Mouse (Mus musculus): ENCODE measurements around the gene Dcaf4. TPM values are rescaled to one million over a fixed set of nuclear protein-coding genes. Genes with fewer than 3 reads are reported as not detected.

Dcaf4 gene
- polyA plus RNA-seq, 1 experiment from 2014 or later: 26.2 TPM

GRCm38 (mm10) chr12:83495961-83496282 is 24.3 kb upstream of the Dcaf4 start:
- DNase-seq (ENCODE audit: low spot score): no peak

- no peak for DNase-seq (ENCODE audit: low spot score)
Measured at GRCm38 (mm10) chr12:83496336-83496735, 23.9 kb upstream of the Dcaf4 start.

GRCm38 (mm10) chr12:83496736-83497135 is 23.5 kb upstream of the Dcaf4 start:
- no peak for DNase-seq (ENCODE audit: low spot score)

GRCm38 (mm10) chr12:83497959-83498358 is 22.3 kb upstream of the Dcaf4 start:
- DNase-seq (ENCODE audit: low spot score): no peak

- DNase-seq (ENCODE audit: low spot score): no peak
Measured at GRCm38 (mm10) chr12:83499256-83499655, 21.0 kb upstream of the Dcaf4 start.

- peak; percentile 73 for DNase-seq (ENCODE audit: low spot score)
Measured at GRCm38 (mm10) chr12:83502190-83502589, 18.1 kb upstream of the Dcaf4 start.

- no peak for DNase-seq (ENCODE audit: low spot score)
Measured at GRCm38 (mm10) chr12:83506543-83506942, 13.7 kb upstream of the Dcaf4 start.

- no peak for DNase-seq (ENCODE audit: low spot score)
Measured at GRCm38 (mm10) chr12:83510586-83510985, 9.7 kb upstream of the Dcaf4 start.

GRCm38 (mm10) chr12:83512783-83513182 is 7.5 kb upstream of the Dcaf4 start:
- no peak for DNase-seq (ENCODE audit: low spot score)

GRCm38 (mm10) chr12:83513185-83513584 is 7.1 kb upstream of the Dcaf4 start:
- DNase-seq (ENCODE audit: low spot score): no peak

GRCm38 (mm10) chr12:83514216-83514615 is 6.0 kb upstream of the Dcaf4 start:
- DNase-seq (ENCODE audit: low spot score): no peak

- DNase-seq (ENCODE audit: low spot score): no peak
Measured at GRCm38 (mm10) chr12:83517580-83517979, 2.7 kb upstream of the Dcaf4 start.

- no peak for DNase-seq (ENCODE audit: low spot score)
Measured at GRCm38 (mm10) chr12:83521083-83521482, 817 bp downstream of the Dcaf4 start.

- DNase-seq (ENCODE audit: low spot score): no peak
Measured at GRCm38 (mm10) chr12:83523056-83523455, 2.8 kb downstream of the Dcaf4 start.

GRCm38 (mm10) chr12:83523892-83524291 is 3.6 kb downstream of the Dcaf4 start:
- no peak for DNase-seq (ENCODE audit: low spot score)

GRCm38 (mm10) chr12:83524329-83524728 is 4.1 kb downstream of the Dcaf4 start:
- DNase-seq (ENCODE audit: low spot score): no peak

- DNase-seq (ENCODE audit: low spot score): no peak
Measured at GRCm38 (mm10) chr12:83525822-83526544, 5.7 kb downstream of the Dcaf4 start.

GRCm38 (mm10) chr12:83527816-83528215 is 7.5 kb downstream of the Dcaf4 start:
- DNase-seq (ENCODE audit: low spot score): no peak

GRCm38 (mm10) chr12:83528665-83529064 is 8.4 kb downstream of the Dcaf4 start:
- DNase-seq (ENCODE audit: low spot score): no peak

GRCm38 (mm10) chr12:83531992-83532391 is 11.7 kb downstream of the Dcaf4 start:
- no peak for DNase-seq (ENCODE audit: low spot score)

- DNase-seq (ENCODE audit: low spot score): no peak
Measured at GRCm38 (mm10) chr12:83532966-83533365, 12.7 kb downstream of the Dcaf4 start.

GRCm38 (mm10) chr12:83534190-83534589 is 13.9 kb downstream of the Dcaf4 start:
- no peak for DNase-seq (ENCODE audit: low spot score)

- DNase-seq (ENCODE audit: low spot score): no peak
Measured at GRCm38 (mm10) chr12:83535428-83535827, 15.2 kb downstream of the Dcaf4 start.

GRCm38 (mm10) chr12:83536039-83536438 is 15.8 kb downstream of the Dcaf4 start:
- no peak for DNase-seq (ENCODE audit: low spot score)
